Mouse (Mus musculus) kidney, embryonic 16.5 days (tissue): ENCODE results near the gene Efl1. TPM values are rescaled to one million over a fixed set of nuclear protein-coding genes. Genes with fewer than 3 reads are reported as not detected.
A peak's percentile ranks its signal among the peaks of the same experiment; 100 is the strongest.

ENCODE experiments used
- ATAC-seq: fragments of 200-750 bp; cut with Nextera tagmentation; 2 replicates; pipeline ENCODE4 v1.8.0; 2017; ENCODE audit warnings: moderate TSS enrichment; ENCODE audit not compliant: low FRiP score, low TSS enrichment
- H3K27ac ChIP-seq: fragments of 300-500 bp; sonication (generic); 2 replicates; pipeline ENCODE4 v1.5.1; 2014; ENCODE audit warnings: low read length
- H3K27me3 ChIP-seq: fragments of 300-500 bp; sonication (generic); 2 replicates; pipeline ENCODE4 v1.6.1; 2014; ENCODE audit warnings: low read length, control low read depth, mixed read lengths; ENCODE audit not compliant: insufficient read depth
- H3K36me3 ChIP-seq: fragments of 300-500 bp; sonication (generic); 2 replicates; pipeline ENCODE4 v1.6.1; 2014; ENCODE audit warnings: low read length, control low read depth, mixed read lengths; ENCODE audit not compliant: insufficient read depth
- H3K4me1 ChIP-seq: fragments of 300-500 bp; sonication (generic); 2 replicates; pipeline ENCODE4 v1.6.1; 2014; ENCODE audit warnings: low read length, control low read depth, mixed read lengths; ENCODE audit not compliant: insufficient read depth
- H3K4me2 ChIP-seq: fragments of 300-500 bp; sonication (generic); replicated peaks from 2 replicates; pipeline ENCODE4 v1.6.1; 2014; ENCODE audit warnings: low read depth, low read length
- H3K4me3 ChIP-seq: fragments of 300-500 bp; sonication (generic); 2 replicates; pipeline ENCODE4 v1.5.1; 2014; ENCODE audit warnings: mild to moderate bottlenecking, low read length
- H3K9ac ChIP-seq: fragments of 300-500 bp; sonication (generic); replicated peaks from 2 replicates; pipeline ENCODE4 v1.6.1; 2014; ENCODE audit warnings: low read length
- H3K9me3 ChIP-seq: fragments of 300-500 bp; sonication (generic); 2 replicates; pipeline ENCODE4 v1.6.1; 2016; ENCODE audit warnings: low read length, control low read depth
- WGBS: fragments of 180-500 bp; shearing (Covaris S2); extraction: QIAGEN DNeasy Blood & Tissue Kit; methylation state at CpG from one replicate; pipeline ENCODE4 v1.1.7; 2014; 5-methylcytosine and 5-hydroxymethylcytosine counted together
- polyA plus RNA-seq: library from polyadenylated mRNA; unstranded; fragments of >200 nt; fragmentation: Nextera tagmentation; extraction: Ambion mirVana; gene quantifications from 2 replicates; pipeline ENCODE4 v1.2.1, GENCODE M21; 2015

The Efl1 gene
- polyA plus RNA-seq, 1 experiment from 2014 or later = 20.2 TPM

GRCm38 (mm10) chr7:82676834-82677233 lies 28.4 kb downstream of the Efl1 start:
- H3K4me1 ChIP-seq = 0 out of 2 replicates have a peak, but pooled peaks cover 6% of the 10 kb centered on the region
- WGBS = 78% methylated on average over 6 of the region's 6 CpGs
- ATAC-seq = no peak

DNA sequence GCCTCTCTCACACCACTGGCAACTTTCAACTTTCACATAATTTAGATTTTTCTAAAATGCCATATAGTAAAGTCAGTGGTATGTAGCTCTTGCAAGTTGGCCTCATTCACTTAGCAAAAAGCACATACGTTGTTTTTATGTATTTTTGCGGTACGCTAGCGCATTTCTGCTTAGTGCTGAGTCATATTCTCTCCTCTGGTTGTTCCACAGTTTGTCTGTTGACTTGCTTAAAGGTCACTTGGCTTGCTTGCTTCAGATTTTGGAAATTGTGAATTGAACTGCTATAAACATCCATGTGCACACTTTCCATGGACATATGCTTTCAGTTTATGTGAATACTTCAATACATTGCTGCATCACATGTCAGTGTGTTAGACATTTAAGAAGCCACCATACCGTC lies 31.5 kb downstream of the Efl1 start:
- H3K9me3 ChIP-seq = no peaks in the 10 kb centered on the region
- no peak overlapping the region for H3K4me3 ChIP-seq
- H3K36me3 ChIP-seq = peaks cover 15% of the 10 kb centered on the region; the same call in 1 of the 2 replicates
- no peaks in the 10 kb centered on the region for H3K27me3 ChIP-seq
- WGBS = 96% methylated on average over 5 of the region's 5 CpGs
- no peak overlapping the region for H3K4me2 ChIP-seq
- H3K4me1 ChIP-seq = 0 out of 2 replicates have a peak, but pooled peaks cover 6% of the 10 kb centered on the region
- no peak for ATAC-seq
- H3K27ac ChIP-seq = no peak overlapping the region
- no peak overlapping the region for H3K9ac ChIP-seq

More at GRCm38 (mm10) chr7:82676834-82677233, 28.4 kb downstream of the Efl1 start:
- Histone ChIP-seq H3K27ac (no peak overlapping the region), H3K9me3 (no peaks in the 10 kb centered on the region), H3K4me3 (no peak overlapping the region), H3K27me3 (no peaks in the 10 kb centered on the region), H3K36me3 (peaks cover 17% of the 10 kb centered on the region), H3K4me2 (no peak overlapping the region), H3K9ac (no peak overlapping the region)

DNA sequence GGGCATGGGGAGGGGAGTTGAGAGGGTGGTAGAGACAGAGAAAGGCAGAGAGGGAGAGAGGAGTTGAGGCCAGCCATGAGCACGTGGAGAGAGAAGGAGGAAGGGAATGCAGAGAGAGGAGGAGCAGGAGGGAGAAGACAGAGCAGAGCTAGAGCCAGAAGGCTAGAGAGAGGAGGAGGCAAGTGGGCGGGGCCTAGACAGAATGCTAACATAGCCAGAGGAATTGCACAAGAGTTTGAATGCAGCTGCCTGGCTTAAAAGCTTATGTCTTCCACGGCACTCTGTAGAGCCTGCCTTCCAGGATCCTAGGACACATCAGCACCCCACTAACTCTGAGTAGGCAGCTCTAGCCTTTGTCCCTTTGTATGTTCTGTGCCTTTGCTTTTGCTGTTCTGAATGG lies 40.3 kb downstream of the Efl1 start:
- ATAC-seq = peak; percentile 67; the same call in 1 of the 2 replicates

GRCm38 (mm10) chr7:82691021-82691738 lies 42.8 kb downstream of the Efl1 start:
- WGBS = 78% methylated on average over 6 of the region's 6 CpGs
- H3K27ac ChIP-seq = no peak overlapping the region
- H3K4me2 ChIP-seq = no peak overlapping the region
- H3K4me3 ChIP-seq = no peak overlapping the region
- 0 out of 2 replicates have a peak, but pooled peaks have one; percentile 42 for ATAC-seq
- no peaks in the 10 kb centered on the region for H3K4me1 ChIP-seq
- no peaks in the 10 kb centered on the region for H3K9me3 ChIP-seq
- H3K36me3 ChIP-seq = peaks cover 28% of the 10 kb centered on the region
- no peak overlapping the region for H3K9ac ChIP-seq
- H3K27me3 ChIP-seq = no peaks in the 10 kb centered on the region

More for the DNA sequence above, 40.3 kb downstream of the Efl1 start:
- Histone ChIP-seq H3K36me3 (peaks cover 24% of the 10 kb centered on the region), H3K4me3 (no peak overlapping the region), H3K27me3 (no peaks in the 10 kb centered on the region), H3K9me3 (no peaks in the 10 kb centered on the region), H3K4me1 (no peaks in the 10 kb centered on the region), H3K27ac (no peak overlapping the region), H3K4me2 (no peak overlapping the region), H3K9ac (no peak overlapping the region)
- 42% methylated on average over 3 of the region's 3 CpGs for WGBS

DNA sequence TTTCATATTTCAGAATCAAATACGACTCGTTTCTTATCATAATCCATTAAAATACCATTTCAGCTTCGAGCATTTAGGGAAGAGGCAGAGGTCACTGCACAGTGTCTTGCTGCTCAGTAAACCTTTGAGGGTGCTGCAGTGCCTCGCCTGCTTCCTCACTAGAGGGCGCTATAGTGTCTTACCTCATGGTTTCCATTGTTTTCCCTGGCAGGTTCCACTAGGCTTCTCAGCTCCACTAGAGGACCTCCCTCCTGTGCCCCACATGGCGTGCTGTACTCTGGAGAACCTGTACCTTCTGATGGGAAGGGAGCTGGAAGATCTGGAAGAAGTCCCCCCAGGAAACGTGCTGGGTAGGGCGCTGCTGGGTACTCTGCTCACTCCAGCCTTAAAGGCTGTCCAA lies 49.3 kb downstream of the Efl1 start:
- no peak for ATAC-seq
- Histone ChIP-seq H3K9me3 (no peaks in the 10 kb centered on the region), H3K36me3 (peaks cover 44% of the 10 kb centered on the region)

DNA sequence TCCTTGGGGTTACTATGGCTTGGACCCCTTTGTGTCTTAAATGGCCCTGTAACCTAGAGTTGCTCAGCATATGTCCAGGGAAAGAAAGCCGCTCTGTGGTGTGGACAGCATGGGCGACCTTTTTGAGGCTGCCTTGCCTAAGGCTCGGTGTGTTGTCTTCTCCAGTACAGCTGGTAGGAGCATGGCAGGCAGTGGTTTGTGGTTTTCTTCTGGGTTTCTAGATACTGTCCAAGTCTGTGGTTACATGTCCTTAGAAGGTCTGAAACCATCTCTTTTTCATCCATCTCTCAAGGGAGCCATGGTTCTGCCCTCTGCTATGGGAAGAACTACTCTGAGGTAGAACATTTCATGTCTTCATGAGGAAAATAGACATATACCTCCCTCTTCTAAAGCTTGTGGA lies 50.6 kb downstream of the Efl1 start:
- no peaks in the 10 kb centered on the region for H3K27me3 ChIP-seq
- H3K4me2 ChIP-seq = no peak overlapping the region
- H3K36me3 ChIP-seq = peaks cover 31% of the 10 kb centered on the region
- WGBS = 99% methylated on average over 3 of the region's 3 CpGs
- H3K9ac ChIP-seq = no peak overlapping the region
- no peak for ATAC-seq
- no peaks in the 10 kb centered on the region for H3K9me3 ChIP-seq
- H3K27ac ChIP-seq = no peak overlapping the region
- H3K4me3 ChIP-seq = no peak overlapping the region
- no peaks in the 10 kb centered on the region for H3K4me1 ChIP-seq

More for the DNA sequence above, 49.3 kb downstream of the Efl1 start:
- no peaks in the 10 kb centered on the region for H3K4me1 ChIP-seq
- no peak overlapping the region for H3K27ac ChIP-seq
- H3K27me3 ChIP-seq = no peaks in the 10 kb centered on the region
- H3K4me2 ChIP-seq = no peak overlapping the region
- H3K4me3 ChIP-seq = no peak overlapping the region
- 79% methylated on average over 8 of the region's 8 CpGs for WGBS
- H3K9ac ChIP-seq = no peak overlapping the region

DNA sequence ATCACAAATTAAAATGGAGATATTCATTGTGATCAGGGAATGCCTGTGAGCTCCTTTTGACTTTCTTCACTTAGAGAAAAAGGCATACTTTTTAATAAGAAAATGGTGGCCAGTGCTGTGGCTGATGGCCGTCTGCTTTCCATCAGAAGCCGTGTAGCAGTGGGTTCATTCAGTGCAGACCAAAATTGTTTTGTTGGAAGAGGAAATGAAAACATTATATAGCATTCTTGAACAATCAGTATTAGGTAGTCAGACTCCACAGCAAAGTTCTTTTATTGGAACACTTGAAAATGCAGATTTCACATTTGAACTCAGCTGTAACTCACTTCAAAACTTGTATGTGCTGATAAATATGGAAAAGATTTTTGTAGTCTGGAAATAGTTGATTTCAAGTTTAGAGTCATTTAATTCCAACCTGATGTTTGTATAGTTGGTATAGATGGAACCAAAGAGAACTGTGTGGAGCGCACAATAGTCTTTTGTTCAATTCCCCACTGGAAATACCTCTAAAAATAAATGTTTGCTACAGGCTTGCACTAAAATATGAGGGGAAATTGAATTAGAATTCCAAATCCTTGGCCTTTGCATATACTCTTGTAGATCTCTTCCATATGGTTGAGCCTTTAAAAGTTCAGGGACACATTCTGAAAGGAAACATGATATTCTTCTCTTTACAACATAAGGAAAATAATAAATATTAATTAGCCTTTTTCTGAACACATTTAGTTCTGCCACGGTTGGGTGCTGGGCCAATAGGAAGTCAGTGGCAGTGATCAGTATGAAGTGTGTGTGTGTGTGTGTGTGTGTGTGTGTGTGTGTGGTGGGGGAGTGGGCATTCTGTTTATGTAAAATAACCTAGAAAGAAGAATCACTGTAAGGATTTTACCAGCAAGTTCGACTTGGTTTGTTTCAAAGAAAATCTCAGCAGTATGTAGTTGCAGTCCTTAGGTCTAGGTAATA lies 54.2 kb downstream of the Efl1 start:
- Histone ChIP-seq H3K9ac (no peak overlapping the region), H3K27ac (no peak overlapping the region), H3K36me3 (peaks cover 19% of the 10 kb centered on the region), H3K27me3 (no peaks in the 10 kb centered on the region), H3K4me2 (no peak overlapping the region), H3K4me1 (no peaks in the 10 kb centered on the region), H3K9me3 (no peaks in the 10 kb centered on the region), H3K4me3 (no peak overlapping the region)
- 68% methylated on average over 5 of the region's 5 CpGs for WGBS
- ATAC-seq = no peak

DNA sequence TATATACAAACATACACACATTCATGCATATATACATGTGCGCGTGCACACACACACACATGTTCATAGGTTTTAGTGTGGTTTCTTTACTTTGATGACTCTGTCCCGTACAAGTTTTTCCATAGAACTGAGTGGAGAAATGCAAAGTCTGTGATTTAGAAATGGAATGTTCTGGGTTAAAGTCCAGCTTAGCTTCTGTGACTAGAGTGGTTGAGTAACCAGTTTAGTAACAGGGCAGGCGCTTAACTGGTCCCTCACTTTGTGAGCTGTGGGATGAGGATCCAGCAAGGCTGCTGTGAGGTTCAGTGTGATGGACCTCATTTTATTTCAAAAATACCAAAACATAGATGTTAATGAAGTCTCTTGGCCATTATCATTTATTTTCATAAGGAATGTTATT lies 60.8 kb downstream of the Efl1 start:
- H3K9me3 ChIP-seq = no peaks in the 10 kb centered on the region
- H3K9ac ChIP-seq = no peak overlapping the region
- H3K27me3 ChIP-seq = no peaks in the 10 kb centered on the region
- H3K4me2 ChIP-seq = no peak overlapping the region
- H3K27ac ChIP-seq = no peak overlapping the region
- ATAC-seq = no peak
- H3K36me3 ChIP-seq = 0 out of 2 replicates have a peak, but pooled peaks cover 4% of the 10 kb centered on the region
- WGBS = 92% methylated on average over 4 of the region's 4 CpGs
- no peak overlapping the region for H3K4me3 ChIP-seq
- H3K4me1 ChIP-seq = no peaks in the 10 kb centered on the region

GRCm38 (mm10) chr7:82715210-82715911 lies 66.9 kb downstream of the Efl1 start:
- 31% methylated on average over 7 of the region's 7 CpGs for WGBS

More at GRCm38 (mm10) chr7:82715210-82715911, 66.9 kb downstream of the Efl1 start:
- H3K27me3 ChIP-seq = no peaks in the 10 kb centered on the region
- H3K9ac ChIP-seq = no peak overlapping the region
- ATAC-seq = peak; percentile 78
- peak overlapping the region; percentile 43; the same call in 1 of the 2 replicates for H3K27ac ChIP-seq
- no peaks in the 10 kb centered on the region for H3K36me3 ChIP-seq
- H3K9me3 ChIP-seq = no peaks in the 10 kb centered on the region
- no peak overlapping the region for H3K4me3 ChIP-seq
- H3K4me2 ChIP-seq = no peak overlapping the region
- H3K4me1 ChIP-seq = peaks cover 15% of the 10 kb centered on the region
